Mouse (Mus musculus): ENCODE data around the gene Gm6583. TPM values are rescaled to one million over a fixed set of nuclear protein-coding genes. Genes with fewer than 3 reads are reported as not detected.
"Not testable (repeated sequence)": the region's sequence is repeated elsewhere in the genome, so short reads cannot be mapped to it uniquely, and the experiment has no call there.

Gene Gm6583
- total RNA-seq, 2 experiments from 2014 or later = not detected

DNA sequence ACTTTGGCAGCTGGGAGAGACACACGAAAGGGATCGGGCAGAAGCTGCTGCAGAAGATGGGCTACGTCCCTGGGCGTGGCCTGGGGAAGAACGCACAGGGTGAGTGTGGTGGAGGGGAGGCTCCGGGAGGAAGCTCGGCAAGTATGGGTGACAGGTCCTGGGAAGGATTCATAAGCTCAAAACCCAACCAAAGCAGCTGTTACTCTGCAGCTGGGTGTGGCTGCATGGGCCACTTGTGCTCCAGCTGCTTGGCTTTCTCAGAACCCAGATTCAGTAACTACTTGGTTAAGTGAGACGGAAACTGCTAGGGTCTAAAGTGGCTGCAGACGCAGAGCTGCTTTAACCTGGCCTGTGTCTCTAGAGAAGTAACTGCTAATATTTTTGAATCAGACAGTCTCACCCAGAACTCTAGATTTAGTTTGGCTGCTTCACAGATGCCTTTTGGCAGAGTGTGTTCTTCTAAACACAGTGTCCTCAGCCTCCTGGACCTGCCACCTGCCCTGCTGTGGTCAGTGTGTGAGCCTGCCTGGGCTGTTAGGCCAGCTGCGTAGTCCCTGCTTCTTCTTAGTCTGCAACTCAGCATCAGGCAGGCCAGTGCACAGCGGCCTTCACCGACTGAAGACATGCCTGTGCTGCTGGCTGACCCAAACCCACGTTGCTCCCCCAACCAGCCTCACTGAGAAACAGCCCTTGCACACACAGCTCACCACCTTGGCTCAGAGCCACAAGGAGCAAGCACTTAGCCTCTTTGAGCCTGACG lies 25.8 kb downstream of the Gm6583 start:
- DNase-seq = no peak
- intact Hi-C loops (cut with DNase I) = loop anchor here (5.0 kb wide), 1 partner anchor 53 kb away; the partner anchor contains the start of gene Tpst2

DNA sequence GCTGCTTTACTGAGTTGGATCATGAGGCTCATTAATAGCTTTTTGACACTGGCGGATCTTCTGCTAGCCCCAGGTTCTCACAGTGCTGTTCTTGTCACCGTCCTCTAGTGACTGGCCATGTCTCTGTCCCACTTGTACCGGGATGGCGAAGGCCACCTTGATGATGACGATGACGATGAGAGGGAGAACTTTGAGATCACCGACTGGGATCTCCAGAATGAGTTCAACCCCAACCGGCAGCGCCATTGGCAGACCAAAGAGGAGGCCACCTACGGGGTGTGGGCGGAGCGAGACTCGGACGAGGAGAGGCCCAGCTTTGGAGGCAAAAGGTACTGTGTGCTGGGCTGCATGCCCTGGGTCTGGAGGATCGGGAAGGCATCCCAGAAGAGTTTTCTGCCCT lies 28.0 kb downstream of the Gm6583 start:
- no peak for DNase-seq
- intact Hi-C loops (cut with DNase I) = loop anchor here (2.0 to 5.0 kb wide), 2 partner anchors 15 to 51 kb away; partner anchors contain the start of genes Hps4, Srrd and Tpst2

DNA sequence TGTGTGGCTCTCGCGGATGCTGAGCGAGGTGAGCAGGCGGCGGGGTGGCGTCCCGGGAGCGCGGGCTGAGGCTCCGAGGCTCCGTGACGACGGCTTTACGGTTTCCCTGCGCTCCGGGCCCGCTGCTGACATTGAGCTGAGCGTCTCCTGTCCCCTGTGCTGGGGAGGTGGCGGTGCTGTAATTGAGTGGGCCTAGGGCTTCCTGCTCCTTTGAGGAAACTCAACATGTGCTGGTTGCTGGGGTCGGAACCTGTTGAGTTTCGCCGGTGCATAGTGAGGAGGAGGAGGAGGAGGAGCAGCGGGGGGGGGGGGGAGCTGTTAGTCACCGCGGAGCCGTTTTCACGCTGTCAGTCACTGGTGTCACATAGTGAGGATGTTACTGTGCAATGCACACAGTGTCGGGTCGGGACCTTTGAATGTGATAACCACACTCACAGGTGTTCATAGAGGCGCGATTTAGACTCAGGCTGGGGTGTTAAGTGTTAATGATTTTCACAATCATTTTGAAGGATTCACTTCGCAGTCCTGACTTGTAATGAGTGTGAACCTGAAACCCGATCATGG lies 29.3 kb downstream of the Gm6583 start:
- no peak for DNase-seq
- intact Hi-C loops (cut with DNase I) = loop anchor here (2.0 to 5.0 kb wide), 2 partner anchors 16 to 49 kb away; partner anchors contain the start of genes Hps4, Srrd and Tpst2

- intact Hi-C loops (cut with DNase I) = loop anchor here (2.0 to 5.0 kb wide), 2 partner anchors 17 to 48 kb away; partner anchors contain the start of genes Hps4, Srrd and Tpst2
Measured at GRCm38 (mm10) chr5:112325546-112326445, 30.0 kb downstream of the Gm6583 start, which contains the start of gene Tfip11. Gene Tfip11, plus strand, starts transcription at chr5:112326358.

DNA sequence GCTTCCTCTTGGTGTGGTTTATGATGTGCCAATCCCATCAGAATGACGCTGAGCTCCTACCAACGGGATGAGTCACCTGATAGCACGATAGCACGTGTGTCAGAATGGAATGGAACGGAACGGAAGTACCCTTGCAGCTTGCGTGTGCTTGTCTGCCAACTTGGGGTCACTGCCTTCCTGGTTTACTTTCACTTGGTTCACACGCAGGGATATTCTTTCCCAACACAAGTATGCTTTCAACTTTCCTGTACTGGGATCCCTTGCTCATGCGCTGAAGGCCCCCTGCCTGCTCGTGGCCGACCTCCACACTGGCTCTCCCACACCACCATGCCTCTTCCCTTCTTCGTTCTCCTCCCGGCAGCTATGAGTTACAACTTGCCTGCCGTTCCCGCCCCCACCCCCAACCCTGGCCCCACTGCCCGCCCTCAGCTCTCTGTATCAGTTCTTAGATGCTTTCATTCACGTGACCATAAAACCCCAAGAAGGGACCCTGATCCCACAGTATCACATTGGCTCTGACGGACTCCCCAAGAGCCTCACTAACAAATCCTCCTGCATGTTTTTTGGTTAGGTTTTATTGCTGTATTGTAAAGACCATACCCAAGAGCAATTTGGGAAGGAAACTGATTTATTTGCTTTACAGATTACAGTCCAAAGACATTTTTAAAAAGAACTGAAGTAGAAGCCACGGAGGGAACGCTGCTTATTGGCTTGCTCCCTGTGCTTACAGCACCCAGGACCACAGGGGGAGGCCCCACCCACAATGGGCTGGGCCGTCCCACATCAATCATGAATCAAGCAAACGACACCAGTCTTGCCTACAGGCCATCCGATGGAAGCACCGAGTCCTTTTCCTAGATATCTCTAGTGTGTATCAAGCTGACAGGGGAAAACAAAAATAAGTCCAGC lies 30.9 kb downstream of the Gm6583 start:
- intact Hi-C loops (cut with DNase I) = loop anchor here (5.0 kb wide), 1 partner anchor 48 kb away; the partner anchor contains the start of gene Tpst2
- no peak for DNase-seq

More at GRCm38 (mm10) chr5:112325546-112326445, 30.0 kb downstream of the Gm6583 start, which contains the start of gene Tfip11:
- DNase-seq = peak; percentile 93

GRCm38 (mm10) chr5:112323246-112323645 lies 32.6 kb downstream of the Gm6583 start:
- no peak for DNase-seq
- intact Hi-C loops (cut with DNase I) = no loop called here

DNA sequence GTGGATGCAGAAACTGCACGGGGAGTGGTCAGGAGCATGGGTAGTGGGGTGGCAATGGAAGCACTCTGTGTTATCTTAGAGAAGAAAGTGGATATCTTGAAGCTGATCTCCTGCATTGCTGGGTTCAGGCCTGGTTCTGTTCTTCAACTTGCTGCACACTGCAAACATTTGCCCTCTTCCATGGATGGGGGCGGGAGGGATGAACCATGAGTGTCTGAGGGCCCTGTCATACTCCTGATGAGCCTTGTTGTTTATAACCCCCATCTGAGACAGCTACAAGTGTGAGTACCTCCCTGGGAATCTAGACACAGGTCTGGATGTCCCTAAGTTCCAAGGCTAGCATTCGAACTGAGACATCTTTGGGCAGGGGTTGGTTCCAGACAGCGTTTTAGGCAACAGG lies 34.5 kb downstream of the Gm6583 start:
- DNase-seq = no peak
- intact Hi-C loops (cut with DNase I) = no loop called here

DNA sequence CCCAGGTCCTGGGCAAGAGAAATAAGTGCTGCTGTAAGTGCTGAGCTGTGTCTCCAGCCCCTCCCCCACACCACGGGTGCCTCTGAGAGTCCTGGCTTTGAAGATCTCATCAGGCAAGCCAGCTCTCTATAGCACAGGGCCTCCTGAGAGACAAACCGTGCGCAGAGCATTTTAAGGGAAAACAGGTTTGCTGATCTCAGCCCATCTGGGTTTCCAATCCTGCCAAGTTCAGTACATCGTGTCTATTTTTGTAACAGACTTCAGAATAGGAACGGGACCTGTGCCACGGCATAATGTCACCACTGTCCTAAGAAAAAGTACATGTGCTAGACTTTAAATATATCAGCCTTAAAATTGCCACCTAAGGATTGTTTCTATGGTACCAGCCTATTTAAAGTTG lies 34.9 kb downstream of the Gm6583 start:
- no peak for DNase-seq
- intact Hi-C loops (cut with DNase I) = no loop called here

GRCm38 (mm10) chr5:112320379-112320778 lies 35.5 kb downstream of the Gm6583 start:
- intact Hi-C loops (cut with DNase I) = no loop called here
- no peak for DNase-seq

DNA sequence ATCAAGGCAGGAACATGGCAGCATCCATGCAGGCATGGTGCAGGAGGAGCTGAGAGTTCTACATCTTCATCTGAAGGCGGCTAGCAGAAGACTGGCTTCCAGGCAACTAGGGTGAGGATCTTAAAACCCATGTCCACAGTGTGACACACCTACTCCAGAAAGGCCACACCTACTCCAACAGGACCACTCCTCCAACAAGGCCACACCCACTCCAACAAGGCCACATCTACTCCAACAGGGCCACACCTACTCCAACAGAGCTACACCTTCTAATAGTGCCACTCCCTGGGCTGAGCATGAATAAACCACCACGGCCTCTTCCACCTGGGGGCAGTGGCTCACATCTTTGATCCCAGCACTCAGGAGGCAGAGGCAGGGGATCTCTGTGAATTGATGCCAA lies 36.5 kb downstream of the Gm6583 start:
- intact Hi-C loops (cut with DNase I); DNase-seq: not testable (repeated sequence)

- intact Hi-C loops (cut with DNase I) = no loop called here
- no peak for DNase-seq
Measured at GRCm38 (mm10) chr5:112317328-112317727, 38.5 kb downstream of the Gm6583 start.

GRCm38 (mm10) chr5:112316468-112316867 lies 39.4 kb downstream of the Gm6583 start:
- intact Hi-C loops (cut with DNase I) = no loop called here
- DNase-seq = no peak

GRCm38 (mm10) chr5:112313222-112313885 lies 42.5 kb downstream of the Gm6583 start:
- intact Hi-C loops (cut with DNase I) = no loop called here
- DNase-seq = no peak

DNA sequence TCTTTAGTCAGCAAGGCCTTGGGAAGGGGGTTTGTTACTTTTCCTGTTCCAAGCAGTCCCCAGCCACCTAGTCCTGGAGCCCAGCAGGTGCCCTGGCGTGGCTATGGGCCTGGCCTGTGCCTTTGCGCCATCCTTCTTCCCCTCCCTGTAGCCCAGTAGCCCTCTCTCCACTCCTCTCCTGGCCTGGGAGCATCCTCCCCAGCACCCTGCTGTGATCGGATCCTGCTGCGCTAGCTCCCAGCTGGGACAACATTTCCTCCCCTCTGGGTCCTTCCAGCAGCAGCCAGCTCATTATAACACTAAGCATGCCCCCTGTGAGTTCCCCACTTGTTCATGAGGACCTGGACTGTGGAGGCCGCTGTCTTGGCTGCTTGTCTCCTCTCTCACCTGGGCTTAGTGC lies 50.0 kb downstream of the Gm6583 start:
- DNase-seq = no peak
- intact Hi-C loops (cut with DNase I) = no loop called here

Other genes with a start within 250 kb of the Gm6583 start
- gene Cryba4, start 103.5 kb downstream of the Gm6583 start, total RNA-seq (2021) = under 1 TPM in 1 of 2 experiments, not detected in 1; 0.61 TPM
- gene Crybb1, start 100.2 kb downstream of the Gm6583 start, total RNA-seq (2021) = 1 to 10 TPM; 2.4 to 4.1 TPM
- 10 to 100 TPM; 14.4 to 17.0 TPM for gene Tpst2, start 79.3 kb downstream of the Gm6583 start, total RNA-seq (2021)
- gene Tfip11, start 29.7 kb downstream of the Gm6583 start, total RNA-seq (2021) = 10 to 100 TPM; 12.0 to 12.4 TPM
- 1 to 10 TPM; 2.8 to 3.4 TPM for gene Srrd, start 13.0 kb downstream of the Gm6583 start, total RNA-seq (2021)
- 1 to 10 TPM; 3.8 to 4.2 TPM for gene Hps4, start 12.9 kb downstream of the Gm6583 start, total RNA-seq (2021)
- under 1 TPM; 0.36 to 0.74 TPM for gene Asphd2, start 38.8 kb upstream of the Gm6583 start, total RNA-seq (2021)
- gene Gm6588, start 93.4 kb upstream of the Gm6583 start, total RNA-seq (2021) = not detected
- under 1 TPM in 1 of 2 experiments, not detected in 1; 0.05 TPM for gene Sez6l, start 221.2 kb upstream of the Gm6583 start, total RNA-seq (2021)